Mouse (Mus musculus) A20 (cell line): ENCODE measurements at regions not wholly inside any gene's neighbourhood (a gene's known extent, or its start where the extent isn't known, plus 50 kb on each side); places are given as distances from the start of the nearest gene placed in this dataset.

ENCODE experiments used
- DNase-seq: peaks from one replicate; pipeline ENCODE4 v3.0.0-alpha.2; 2011; ENCODE audit warnings: low read depth, low spot score

DNA sequence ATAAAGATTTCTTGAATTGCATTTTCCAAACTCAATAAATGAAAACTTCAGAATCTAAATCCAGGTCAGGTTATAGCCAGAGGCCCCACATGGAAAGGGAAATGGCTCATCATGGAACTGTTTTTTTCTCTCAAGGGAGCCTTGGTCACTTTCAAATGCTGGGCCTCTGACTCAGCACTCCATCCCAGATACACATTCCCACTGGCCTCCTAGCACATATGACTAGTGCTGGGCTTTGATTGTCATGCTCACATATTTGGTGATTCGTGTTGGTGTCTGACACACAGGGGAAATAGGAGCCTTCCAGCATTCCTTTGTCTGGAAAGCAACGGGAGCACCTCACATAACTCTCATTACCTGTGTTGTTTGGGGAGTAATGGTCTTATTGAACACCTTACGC, 183.5 kb upstream of the Il12b start:
- DNase-seq, result no peak

DNA sequence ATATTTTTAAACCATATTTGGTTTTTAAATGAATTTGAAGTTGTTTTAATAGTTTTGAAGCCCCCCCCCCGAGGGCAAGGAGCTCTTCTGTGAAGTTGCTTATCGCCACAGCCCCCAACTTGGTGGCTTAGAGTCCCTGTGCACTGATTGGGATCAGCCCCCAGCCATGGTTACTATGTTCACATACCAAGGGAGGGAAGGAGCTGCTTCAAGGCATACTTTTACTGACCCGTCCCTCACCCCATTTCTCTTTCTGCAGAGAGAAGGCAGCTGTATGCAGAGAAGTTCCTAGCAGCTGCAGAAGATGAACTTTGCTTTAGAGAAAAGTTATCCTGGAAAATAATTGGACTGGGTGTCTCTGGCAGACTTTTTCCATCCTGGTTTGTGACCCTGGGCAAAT, 179.9 kb upstream of the Il12b start:
- DNase-seq, result no peak

DNA sequence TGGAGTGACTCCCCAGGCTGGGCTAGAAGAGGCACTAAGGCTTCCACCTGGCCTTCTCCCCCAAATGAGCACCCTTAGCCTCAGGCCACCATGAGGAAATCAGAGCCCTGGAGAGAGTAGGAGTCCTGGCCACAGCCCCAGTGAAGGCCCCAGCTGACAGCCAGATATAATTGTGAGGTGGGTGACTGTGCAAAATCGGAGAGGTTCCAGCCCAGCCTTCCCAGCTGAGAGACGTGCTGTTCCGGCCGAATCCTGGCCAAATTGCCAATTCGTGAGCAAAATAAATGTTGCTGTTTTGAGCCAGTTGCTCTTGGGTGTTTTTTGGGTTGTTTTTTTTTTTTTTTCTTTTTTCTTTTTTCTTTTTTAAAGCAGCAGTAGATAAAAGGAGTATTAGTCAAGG, 169.9 kb upstream of the Il12b start:
- DNase-seq, result no peak

DNA sequence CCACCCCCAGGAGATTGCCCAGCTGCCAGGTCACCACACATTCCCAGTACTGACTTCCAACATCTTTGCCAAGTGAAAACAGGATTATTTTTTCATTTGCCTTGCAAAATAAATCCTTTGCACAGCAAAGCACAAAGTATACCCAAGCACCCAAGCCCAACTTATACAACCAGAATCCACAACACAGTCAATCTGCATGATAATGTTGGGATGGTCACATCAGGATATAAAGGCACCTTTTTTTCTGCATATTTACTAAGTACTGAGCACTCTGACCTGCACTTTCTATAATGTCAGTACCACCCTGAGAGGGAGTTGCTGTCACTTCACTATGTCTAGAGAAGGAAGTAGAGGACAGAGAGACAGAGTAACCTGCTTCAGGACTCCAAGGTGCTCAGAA, 164.4 kb upstream of the Il12b start:
- no peak for DNase-seq

DNA sequence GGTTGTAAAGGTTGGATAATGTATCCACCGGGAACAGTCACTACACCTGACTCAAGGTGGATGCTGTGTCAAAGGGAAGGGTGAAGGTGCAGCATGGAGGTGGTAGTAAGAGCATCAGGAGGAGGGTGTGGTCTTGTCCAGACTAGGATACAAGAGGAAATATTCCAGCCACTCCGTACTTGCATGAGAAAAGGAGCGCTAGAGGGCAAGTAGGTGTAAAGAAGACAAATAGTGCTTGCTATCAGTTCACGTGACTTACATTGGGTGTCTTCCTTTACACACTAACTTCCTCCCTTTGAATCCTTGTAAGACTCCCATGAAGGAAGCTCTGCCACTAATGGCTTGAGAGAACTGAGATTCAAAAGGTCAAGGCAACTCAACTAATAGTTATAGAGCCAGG, 161.8 kb upstream of the Il12b start:
- DNase-seq, result no peak

DNA sequence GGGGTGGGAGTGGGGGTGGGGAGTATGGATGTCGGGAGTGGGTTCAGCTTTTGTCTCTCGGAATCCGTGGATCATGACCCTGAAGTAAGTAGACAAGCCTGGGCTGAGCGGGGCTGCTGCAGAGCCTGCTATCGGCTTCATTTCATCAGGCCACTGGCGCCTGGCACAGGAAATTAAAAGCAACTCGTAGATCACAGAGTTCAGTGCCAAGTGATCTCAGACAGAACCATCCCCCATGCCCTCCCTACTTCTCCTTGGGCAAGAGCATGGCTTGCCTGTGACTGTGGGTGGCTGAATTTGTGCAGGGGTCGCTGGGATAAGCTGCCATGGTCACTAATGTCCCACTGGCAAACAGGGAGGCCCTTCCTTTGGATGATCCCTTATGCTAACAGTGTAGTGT, 161.3 kb upstream of the Il12b start:
- no peak for DNase-seq

DNA sequence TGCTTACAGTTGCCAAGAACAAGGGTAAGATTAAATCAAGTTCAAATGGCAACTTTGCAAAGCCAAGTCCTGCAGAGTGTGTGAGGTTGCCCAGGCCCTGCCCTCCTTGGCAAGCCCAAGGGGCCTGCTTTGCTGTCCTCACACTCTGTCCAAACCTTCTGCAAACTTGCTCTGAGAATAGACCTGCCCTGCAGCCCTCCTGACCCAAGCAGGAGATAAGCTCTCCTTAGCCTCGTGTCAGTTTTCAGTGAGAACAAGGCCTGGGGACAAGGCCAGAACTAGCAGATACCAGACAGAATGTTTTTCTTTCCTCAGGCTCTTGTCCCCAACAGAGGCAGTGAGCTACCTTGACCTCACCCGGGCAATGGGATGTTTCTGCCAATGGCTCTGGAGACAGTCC, 156.7 kb upstream of the Il12b start:
- DNase-seq, result no peak

DNA sequence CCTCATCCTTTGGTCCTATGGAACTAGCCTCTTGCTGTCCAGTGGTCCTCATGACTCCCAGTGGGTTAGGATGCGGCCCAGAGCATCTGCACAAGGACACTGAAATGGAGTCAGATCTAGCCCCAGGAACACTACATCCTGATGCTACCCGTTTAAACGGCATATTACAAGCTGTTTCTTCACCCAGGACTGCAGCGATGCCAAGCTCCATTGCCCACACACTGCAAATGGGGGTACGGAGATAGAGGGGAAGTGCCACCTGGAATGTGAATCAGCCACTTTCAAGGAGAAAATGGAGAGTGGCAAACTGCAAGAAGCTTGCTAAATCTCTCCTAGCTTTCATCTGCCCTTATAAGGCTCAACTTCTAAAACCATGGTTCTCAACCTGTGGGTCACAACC, 148.0 kb upstream of the Il12b start:
- no peak for DNase-seq

DNA sequence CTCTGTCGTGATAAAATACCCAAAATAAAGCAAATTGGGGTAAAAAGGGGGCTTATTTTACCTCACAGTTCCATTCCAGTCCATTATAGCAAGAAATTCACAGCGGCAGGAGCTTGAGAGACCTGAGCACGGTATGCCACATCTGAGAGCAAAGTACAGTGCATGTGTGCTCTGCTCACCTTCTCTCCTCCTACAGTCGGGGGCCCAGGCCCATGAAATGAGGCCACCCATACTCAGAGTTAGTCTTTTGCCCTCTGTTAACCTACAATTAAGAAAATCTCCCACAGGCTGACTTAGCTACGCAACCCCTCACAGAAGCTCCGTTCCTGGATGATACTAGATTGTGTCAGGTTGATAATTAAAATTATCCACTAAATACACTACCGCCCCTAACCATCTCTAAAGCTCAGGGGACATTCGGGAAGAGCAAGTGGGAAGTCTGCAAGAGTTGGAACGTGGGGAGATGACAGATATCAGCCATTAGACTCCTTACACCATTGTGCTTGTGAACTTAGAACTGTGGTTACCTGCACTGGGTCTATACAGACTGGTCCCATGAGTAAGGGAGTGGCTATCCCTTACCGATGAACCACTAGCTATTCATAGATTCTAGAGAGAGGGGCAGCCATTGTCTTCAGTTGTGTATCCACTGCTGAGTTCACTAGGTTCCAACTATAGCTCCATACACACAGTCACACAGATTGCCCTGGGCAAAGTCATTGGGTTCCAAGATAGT, 139.3 kb upstream of the Il12b start:
- DNase-seq, result no peak

DNA sequence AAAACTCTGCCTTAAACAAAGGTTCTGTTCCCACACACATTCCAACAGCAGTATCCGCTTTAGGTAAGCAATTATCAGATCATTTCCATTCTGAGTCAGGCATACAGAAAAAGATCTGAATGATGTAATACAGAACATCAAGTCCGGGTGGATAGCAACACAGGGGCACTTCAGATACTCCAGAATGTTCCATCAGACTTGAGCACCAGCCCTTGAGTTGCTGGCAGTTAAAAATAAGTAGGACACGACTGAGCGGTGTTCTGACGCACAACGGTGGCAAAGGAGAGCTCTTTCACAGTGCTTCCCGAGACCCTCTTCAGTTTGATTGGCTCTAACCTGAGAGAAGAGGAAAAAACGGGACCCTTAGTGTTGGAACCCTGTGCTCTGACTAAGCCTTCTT, 138.2 kb upstream of the Il12b start:
- no peak for DNase-seq

DNA sequence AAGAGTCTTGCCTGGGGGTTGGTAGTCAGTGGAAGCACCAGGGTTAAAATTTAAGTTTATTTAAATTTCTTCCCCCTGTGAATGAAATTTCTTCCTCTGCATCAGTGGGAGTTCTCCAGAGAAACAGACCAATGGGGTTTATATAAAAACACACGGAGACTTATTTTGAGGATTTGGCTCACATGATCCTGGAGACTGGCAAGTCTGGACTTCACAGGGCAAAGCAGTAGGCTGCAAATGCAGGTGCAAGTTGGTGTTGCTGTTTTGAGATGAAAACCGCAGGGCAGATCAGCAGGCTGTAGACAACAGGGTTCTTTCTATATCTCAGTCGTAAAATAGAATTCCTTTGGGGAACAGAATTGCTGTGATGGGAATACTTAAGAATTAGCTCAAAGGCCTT, 137.3 kb upstream of the Il12b start:
- DNase-seq, result no peak

DNA sequence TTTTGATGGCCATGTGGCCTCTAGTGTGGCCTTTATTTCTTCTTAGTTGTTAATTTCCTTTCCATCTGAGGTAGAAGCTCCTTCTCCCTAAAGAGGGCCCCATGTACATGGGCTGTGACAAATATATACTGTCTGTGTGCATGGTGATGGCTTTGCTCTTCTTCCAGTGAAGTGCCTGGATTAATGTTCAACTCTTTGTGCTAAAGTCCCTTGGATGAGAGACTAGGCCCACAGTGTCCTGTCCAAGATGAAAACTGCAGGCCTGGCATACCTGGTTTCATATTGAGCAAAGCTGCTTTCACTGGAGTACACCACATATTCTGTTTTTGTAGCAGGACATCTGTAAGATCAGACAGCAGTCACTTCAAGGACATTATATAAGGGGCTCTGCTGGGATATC, 127.6 kb upstream of the Il12b start:
- no peak for DNase-seq

DNA sequence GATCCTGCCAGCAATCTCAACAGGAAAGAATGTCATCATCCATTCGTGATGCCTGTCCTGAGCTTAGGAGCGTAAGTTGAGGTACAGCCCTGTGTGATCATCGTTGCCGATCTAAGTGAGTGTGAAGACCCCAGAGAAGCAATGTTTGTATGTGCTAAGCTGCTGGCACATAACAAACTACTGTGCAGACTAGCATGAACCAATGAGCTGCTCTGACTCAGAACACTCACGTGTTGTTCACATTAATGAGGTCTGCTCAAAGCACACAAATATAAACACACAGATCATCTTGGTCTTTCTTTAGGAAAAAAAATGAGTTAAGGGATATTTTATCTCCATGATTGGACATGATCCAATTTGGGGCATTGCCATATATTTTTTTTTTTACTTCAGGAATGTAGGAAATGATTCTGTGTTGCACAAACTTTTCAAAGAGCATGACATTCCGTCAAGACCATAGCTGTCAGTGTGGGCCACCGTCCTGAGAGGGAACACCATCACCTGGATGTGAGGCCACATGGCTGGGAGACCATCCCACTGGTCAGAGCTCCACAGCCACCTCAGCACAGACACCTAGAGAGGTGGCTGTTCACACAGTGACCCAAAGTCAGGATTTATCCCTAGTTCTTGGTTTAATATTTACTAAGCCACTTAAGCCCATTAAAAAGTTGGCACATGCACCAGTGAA, 121.2 kb upstream of the Il12b start:
- DNase-seq, result no peak

DNA sequence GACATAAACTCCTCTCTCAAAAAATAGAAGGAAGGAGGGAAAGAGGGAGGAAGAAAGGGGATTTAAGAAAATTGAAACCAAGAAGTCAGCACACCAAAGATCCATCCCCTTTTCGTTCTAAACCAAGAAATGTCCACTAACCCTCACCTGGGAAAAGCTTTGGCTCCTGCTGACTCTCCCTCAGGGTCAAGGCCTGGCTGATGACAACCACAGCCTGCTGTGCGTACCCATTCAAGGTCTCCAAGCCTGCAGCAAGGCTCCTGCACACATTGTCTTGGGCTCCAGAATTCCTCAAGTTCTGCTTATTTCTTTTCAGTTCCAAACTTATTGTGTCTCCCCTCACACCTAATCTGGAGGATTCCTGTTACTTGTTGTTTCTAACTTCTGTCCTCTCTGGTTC, 113.9 kb upstream of the Il12b start:
- no peak for DNase-seq

DNA sequence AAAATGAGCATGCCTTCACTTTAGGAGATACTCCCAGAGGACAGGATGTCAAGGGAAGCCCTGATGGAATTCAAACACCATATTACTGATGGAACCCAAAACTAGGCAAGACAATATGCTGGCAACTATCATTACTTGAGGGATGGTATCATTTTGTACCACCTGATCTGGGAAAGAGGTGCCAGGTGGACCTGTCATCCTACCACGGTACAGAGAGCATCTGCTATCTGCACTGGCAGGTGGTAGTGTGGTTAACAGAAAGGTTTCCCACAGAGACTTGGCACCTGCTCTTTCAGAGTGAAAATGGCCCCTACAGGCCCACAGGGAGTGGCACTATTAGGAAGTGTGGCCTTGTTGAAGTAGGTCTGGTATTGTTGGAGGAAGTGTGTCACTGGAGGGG, 111.0 kb upstream of the Il12b start:
- DNase-seq, result peak; percentile 8

DNA sequence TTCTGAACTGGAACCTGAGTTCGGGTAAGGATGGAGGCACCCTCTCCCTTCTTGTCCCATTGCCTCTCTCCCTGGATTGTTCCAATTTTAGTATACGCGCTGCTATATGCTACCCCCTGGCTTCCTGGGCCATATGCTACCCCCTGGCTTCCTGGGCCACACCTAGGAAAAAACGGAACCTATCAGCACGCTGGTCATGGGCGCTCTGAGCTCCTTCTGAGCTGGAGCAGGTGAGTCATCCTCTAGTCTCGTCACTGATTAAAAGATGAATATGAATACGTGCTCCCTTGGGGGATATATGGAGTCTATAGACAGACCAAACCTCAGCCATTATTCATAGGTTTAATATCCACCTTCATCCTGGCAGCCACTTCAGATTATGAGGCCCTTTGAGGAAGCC, 96.1 kb upstream of the Il12b start:
- no peak for DNase-seq

DNA sequence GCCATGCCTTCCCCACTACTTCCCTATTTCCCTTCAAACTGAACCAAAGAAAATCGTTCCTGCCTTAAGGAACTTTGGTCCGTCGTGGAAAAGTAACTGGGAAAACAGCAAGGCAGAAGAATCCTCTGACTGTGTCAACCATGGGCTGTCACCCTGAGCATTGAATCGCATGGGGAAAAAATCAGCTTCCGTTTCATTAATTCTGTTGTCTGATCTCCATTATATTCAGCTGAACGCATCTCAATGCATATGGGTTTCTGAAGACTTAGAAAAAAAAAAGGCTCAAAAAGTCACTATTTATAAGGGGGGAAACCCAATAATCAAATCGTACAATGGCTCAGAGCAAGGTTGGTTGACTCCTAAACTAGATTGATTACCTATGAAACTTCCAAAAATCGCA, 83.8 kb upstream of the Il12b start:
- no peak for DNase-seq

DNA sequence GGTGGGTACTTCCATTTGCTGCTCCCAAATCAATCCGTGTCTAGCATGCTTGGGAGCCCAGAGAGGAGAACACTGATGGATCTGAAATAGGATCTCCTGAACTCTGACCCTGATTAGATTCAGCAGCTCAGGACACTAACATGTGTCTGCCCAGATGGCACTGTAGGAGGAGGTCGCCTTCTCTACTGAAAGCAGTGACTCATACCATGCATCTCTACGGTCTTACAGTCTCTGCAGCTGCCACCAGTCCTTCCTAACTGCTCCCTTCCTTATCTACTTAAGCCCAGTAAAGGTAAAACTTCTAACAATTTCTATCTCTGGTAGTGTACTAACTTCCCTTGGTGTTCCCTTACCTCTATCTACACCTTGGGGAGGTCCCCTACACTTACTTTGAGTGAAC, 80.7 kb upstream of the Il12b start:
- DNase-seq, result no peak

DNA sequence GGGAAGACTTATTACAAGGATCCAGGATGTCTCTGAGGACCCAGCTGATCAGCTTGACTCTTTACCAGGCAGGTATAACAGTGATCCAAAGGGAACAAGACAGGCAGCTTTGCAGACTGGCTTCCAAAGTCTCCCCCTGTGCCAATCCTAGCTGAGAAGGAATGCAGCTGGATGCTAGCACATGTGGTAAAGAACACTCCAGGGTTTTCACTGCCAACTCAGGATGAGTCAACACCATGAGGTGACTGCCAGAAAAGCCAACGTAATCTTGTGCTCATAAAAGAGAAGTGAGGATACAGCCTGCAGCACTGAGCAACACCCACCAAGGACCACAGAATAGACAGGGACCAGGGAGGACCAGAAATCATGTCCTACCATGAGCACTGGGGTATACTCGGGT, 76.5 kb upstream of the Il12b start:
- DNase-seq, result no peak

DNA sequence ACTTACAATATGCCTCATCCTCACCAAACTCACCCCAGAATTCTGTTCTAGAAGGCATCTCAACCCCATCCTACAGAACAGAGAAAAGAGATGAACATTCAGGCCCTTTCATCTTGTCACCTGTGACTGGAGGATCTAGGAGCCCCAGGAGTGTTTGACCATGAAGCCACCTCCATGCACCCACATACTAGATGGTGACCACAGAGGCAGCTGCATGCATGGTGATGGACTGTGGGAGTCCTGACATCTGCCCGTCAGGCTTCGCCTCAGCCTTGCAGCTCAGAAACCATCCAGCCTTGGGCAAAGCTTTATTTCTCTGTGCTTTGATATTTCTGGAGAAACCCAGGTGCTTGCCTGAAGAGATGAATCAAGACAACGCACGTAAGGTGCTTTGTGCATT, 74.8 kb upstream of the Il12b start:
- no peak for DNase-seq

DNA sequence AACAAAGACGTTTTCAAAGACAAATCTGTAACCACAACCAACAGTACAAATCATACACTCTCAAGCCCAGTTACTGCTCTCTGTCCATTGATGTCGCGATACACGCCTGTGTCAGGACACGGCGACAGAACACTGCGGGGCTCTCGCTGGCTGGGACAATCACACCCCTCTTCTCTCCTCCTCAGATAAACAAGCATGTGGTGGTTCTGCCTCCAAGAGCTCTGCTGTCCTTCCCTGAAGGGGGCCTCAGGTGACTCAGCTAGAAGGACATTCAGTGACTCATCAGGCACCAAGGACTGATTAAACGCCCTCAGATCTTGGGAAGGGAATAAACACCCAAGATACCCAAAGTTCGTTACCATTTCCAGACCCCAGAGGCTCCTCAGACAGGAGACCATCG, 74.3 kb upstream of the Il12b start:
- no peak for DNase-seq

DNA sequence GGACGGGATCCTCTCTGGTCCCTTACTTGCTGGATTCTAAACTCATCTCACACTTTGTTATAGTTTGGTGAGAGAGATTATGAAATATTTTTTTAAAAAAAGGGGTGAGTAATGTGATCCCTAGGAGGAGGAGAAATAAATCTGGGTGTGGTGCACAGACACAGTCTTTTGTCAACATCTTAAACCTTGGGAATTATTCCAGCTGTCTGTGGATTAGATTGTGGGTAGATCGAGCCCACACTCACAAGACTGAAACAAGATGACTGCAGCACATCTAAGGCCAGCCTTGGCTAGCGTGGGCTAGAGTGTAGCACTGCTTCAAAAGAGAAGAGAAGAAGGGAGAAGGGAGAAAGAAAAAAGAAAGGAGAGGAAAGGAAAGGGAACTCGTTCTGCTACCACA, 70.4 kb upstream of the Il12b start:
- DNase-seq, result no peak

DNA sequence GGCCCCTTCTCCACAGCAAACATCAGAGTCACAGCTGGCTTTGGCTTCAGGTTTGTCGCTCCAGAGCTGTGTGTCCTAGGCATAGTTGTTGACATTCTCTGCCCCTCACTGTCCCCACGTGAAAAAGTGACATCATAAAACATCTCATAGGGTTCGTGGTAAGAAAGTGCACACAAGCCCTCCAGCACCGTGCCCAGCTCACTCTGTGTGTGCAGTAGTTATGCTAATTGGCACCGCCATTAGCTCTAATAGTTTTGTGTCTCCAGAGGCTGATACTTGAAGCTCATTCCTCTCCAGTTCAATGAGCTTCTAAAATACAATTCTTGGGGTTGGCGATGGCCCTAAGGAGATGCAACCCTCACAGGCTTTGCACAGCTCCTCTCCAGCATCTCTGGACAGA, 69.4 kb upstream of the Il12b start:
- no peak for DNase-seq
